Mouse (Mus musculus) hindbrain, embryonic 14.5 days (tissue): ENCODE results near the gene Churc1. TPM values are rescaled to one million over a fixed set of nuclear protein-coding genes. Genes with fewer than 3 reads are reported as not detected.

Experiments
- ATAC-seq: fragments of 200-750 bp; cut with Nextera tagmentation; 2 replicates; pipeline ENCODE4 v1.8.0; 2017; ENCODE audit warnings: moderate number of reproducible peaks, mild to moderate bottlenecking, moderate TSS enrichment, moderate library complexity; ENCODE audit not compliant: low FRiP score
- DNase-seq: peaks from one replicate; pipeline ENCODE4 v3.0.0-alpha.2; 2015; ENCODE audit warnings: low spot score
- H3K27ac ChIP-seq: fragments of 300-500 bp; sonication (generic); 2 replicates; pipeline ENCODE4 v1.5.1; 2014; ENCODE audit warnings: mild to moderate bottlenecking, moderate library complexity
- H3K27me3 ChIP-seq: fragments of 300-500 bp; sonication (generic); 2 replicates; pipeline ENCODE4 v1.6.1; 2014; ENCODE audit warnings: mild to moderate bottlenecking, low read length, mixed read lengths; ENCODE audit not compliant: control insufficient read depth, insufficient read depth
- H3K36me3 ChIP-seq: fragments of 300-500 bp; sonication (generic); replicated peaks from 2 replicates; pipeline ENCODE4 v1.6.1; 2014; ENCODE audit not compliant: control insufficient read depth, insufficient read depth
- H3K4me1 ChIP-seq: fragments of 300-500 bp; sonication (generic); replicated peaks from 2 replicates; pipeline ENCODE4 v1.6.1; 2014; ENCODE audit warnings: antibody characterized with exemption, low read length, mixed read lengths; ENCODE audit not compliant: control insufficient read depth, insufficient read depth
- H3K4me2 ChIP-seq: fragments of 300-500 bp; sonication (generic); replicated peaks from 2 replicates; pipeline ENCODE4 v1.6.1; 2014; ENCODE audit warnings: mild to moderate bottlenecking, moderate library complexity
- H3K4me3 ChIP-seq: fragments of 300-500 bp; sonication (generic); replicated peaks from 2 replicates; pipeline ENCODE4 v1.5.1; 2014; ENCODE audit warnings: mild to moderate bottlenecking, low read length
- H3K9ac ChIP-seq: fragments of 300-500 bp; sonication (generic); 2 replicates; pipeline ENCODE4 v1.6.1; 2014
- H3K9me3 ChIP-seq: fragments of 300-500 bp; sonication (generic); 2 replicates; pipeline ENCODE4 v1.6.1; 2016; ENCODE audit warnings: low read length; ENCODE audit not compliant: control insufficient read depth
- WGBS: fragments of 180-500 bp; shearing (Covaris S2); extraction: QIAGEN DNeasy Blood & Tissue Kit; methylation state at CpG from one replicate; pipeline ENCODE4 v1.1.7; 2014; 5-methylcytosine and 5-hydroxymethylcytosine counted together
- polyA plus RNA-seq: library from polyadenylated mRNA; unstranded; fragments of >200 nt; fragmentation: Nextera tagmentation; extraction: Ambion mirVana; gene quantifications from 2 replicates; pipeline ENCODE4 v1.2.1, GENCODE M21; 2014

Churc1 gene
- polyA plus RNA-seq, 1 experiment from 2014 or later, result 161 TPM

- no peak for DNase-seq
- H3K4me2 ChIP-seq, result no peak overlapping the region
- peaks cover 2% of the 10 kb centered on the region; the same call in 1 of the 2 replicates for H3K36me3 ChIP-seq
- H3K27ac ChIP-seq, result no peak overlapping the region
- no peak overlapping the region for H3K4me3 ChIP-seq
- H3K27me3 ChIP-seq, result no peaks in the 10 kb centered on the region
- ATAC-seq, result no peak
- H3K9me3 ChIP-seq, result no peaks in the 10 kb centered on the region
- H3K9ac ChIP-seq, result no peak overlapping the region
- H3K4me1 ChIP-seq, result no peaks in the 10 kb centered on the region
- WGBS, result 83% methylated on average over 10 of the region's 10 CpGs
Observed at GRCm38 (mm10) chr12:76805056-76805811, 39.9 kb downstream of the Churc1 start.

- Histone ChIP-seq H3K4me3 (no peak overlapping the region), H3K36me3 (no peaks in the 10 kb centered on the region; the same call in 1 of the 2 replicates), H3K4me1 (no peaks in the 10 kb centered on the region), H3K9me3 (no peaks in the 10 kb centered on the region), H3K9ac (no peak overlapping the region), H3K27ac (no peak overlapping the region), H3K4me2 (no peak overlapping the region), H3K27me3 (no peaks in the 10 kb centered on the region)
- ATAC-seq, result no peak
- WGBS, result 89% methylated on average over 10 of the region's 10 CpGs
- no peak for DNase-seq
Observed at GRCm38 (mm10) chr12:76807796-76808195, 42.5 kb downstream of the Churc1 start.

GRCm38 (mm10) chr12:76810491-76810890 lies 45.2 kb downstream of the Churc1 start:
- H3K9ac ChIP-seq, result no peak overlapping the region
- no peaks in the 10 kb centered on the region for H3K4me1 ChIP-seq
- H3K9me3 ChIP-seq, result no peaks in the 10 kb centered on the region
- WGBS, result 94% methylated on average over 5 of the region's 5 CpGs
- H3K27me3 ChIP-seq, result no peaks in the 10 kb centered on the region
- DNase-seq (no peak), ATAC-seq (no peak)
- H3K4me2 ChIP-seq, result no peak overlapping the region
- H3K27ac ChIP-seq, result no peak overlapping the region
- no peak overlapping the region for H3K4me3 ChIP-seq
- H3K36me3 ChIP-seq, result no peaks in the 10 kb centered on the region; the same call in 1 of the 2 replicates

GRCm38 (mm10) chr12:76811006-76811405 lies 45.7 kb downstream of the Churc1 start:
- WGBS, result 94% methylated on average over 4 of the region's 4 CpGs
- H3K27ac ChIP-seq, result no peak overlapping the region
- no peak for ATAC-seq
- H3K36me3 ChIP-seq, result no peaks in the 10 kb centered on the region; the same call in 1 of the 2 replicates
- no peak overlapping the region for H3K9ac ChIP-seq
- DNase-seq, result no peak
- H3K4me1 ChIP-seq, result no peaks in the 10 kb centered on the region
- H3K4me3 ChIP-seq, result no peak overlapping the region
- no peaks in the 10 kb centered on the region for H3K27me3 ChIP-seq
- no peaks in the 10 kb centered on the region for H3K9me3 ChIP-seq
- no peak overlapping the region for H3K4me2 ChIP-seq

- no peak overlapping the region for H3K27ac ChIP-seq
- no peaks in the 10 kb centered on the region for H3K27me3 ChIP-seq
- H3K4me2 ChIP-seq, result no peak overlapping the region
- H3K4me1 ChIP-seq, result peaks cover 8% of the 10 kb centered on the region; the same call in 1 of the 2 replicates
- ATAC-seq, result no peak
- no peak overlapping the region for H3K9ac ChIP-seq
- no peaks in the 10 kb centered on the region for H3K9me3 ChIP-seq
- 81% methylated on average over 10 of the region's 10 CpGs for WGBS
- no peaks in the 10 kb centered on the region; the same call in 1 of the 2 replicates for H3K36me3 ChIP-seq
- H3K4me3 ChIP-seq, result no peak overlapping the region
- DNase-seq, result no peak
Observed at GRCm38 (mm10) chr12:76813543-76813942, 48.2 kb downstream of the Churc1 start.

GRCm38 (mm10) chr12:76814120-76814519 lies 48.8 kb downstream of the Churc1 start:
- Histone ChIP-seq H3K4me2 (no peak overlapping the region), H3K9ac (no peak overlapping the region), H3K9me3 (no peaks in the 10 kb centered on the region), H3K4me1 (peaks cover 8% of the 10 kb centered on the region; the same call in 1 of the 2 replicates), H3K27ac (no peak overlapping the region), H3K36me3 (no peaks in the 10 kb centered on the region; the same call in 1 of the 2 replicates), H3K27me3 (no peaks in the 10 kb centered on the region), H3K4me3 (no peak overlapping the region)
- ATAC-seq (no peak), DNase-seq (no peak)
- WGBS, result 91% methylated on average over 2 of the region's 2 CpGs

GRCm38 (mm10) chr12:76816720-76817119 lies 51.4 kb downstream of the Churc1 start:
- Histone ChIP-seq H3K4me1 (peaks cover 28% of the 10 kb centered on the region), H3K9ac (no peak overlapping the region), H3K4me2 (no peak overlapping the region), H3K27ac (no peak overlapping the region), H3K9me3 (no peaks in the 10 kb centered on the region), H3K27me3 (no peaks in the 10 kb centered on the region), H3K4me3 (no peak overlapping the region), H3K36me3 (no peaks in the 10 kb centered on the region; the same call in 1 of the 2 replicates)
- DNase-seq, result no peak
- no peak for ATAC-seq
- WGBS, result 63% methylated on average over 4 of the region's 4 CpGs

GRCm38 (mm10) chr12:76817176-76817575 lies 51.8 kb downstream of the Churc1 start:
- H3K36me3 ChIP-seq, result no peaks in the 10 kb centered on the region
- no peak overlapping the region for H3K27ac ChIP-seq
- H3K4me1 ChIP-seq, result peaks cover 28% of the 10 kb centered on the region
- no peaks in the 10 kb centered on the region for H3K27me3 ChIP-seq
- DNase-seq, result no peak
- no peak for ATAC-seq
- H3K9me3 ChIP-seq, result no peaks in the 10 kb centered on the region
- WGBS, result 52% methylated on average over 4 of the region's 4 CpGs
- no peak overlapping the region for H3K9ac ChIP-seq
- H3K4me2 ChIP-seq, result no peak overlapping the region
- no peak overlapping the region for H3K4me3 ChIP-seq

- Histone ChIP-seq H3K27me3 (no peaks in the 10 kb centered on the region), H3K36me3 (no peaks in the 10 kb centered on the region), H3K27ac (no peak overlapping the region), H3K4me1 (peaks cover 33% of the 10 kb centered on the region), H3K9ac (no peak overlapping the region), H3K4me2 (no peak overlapping the region), H3K9me3 (no peaks in the 10 kb centered on the region), H3K4me3 (no peak overlapping the region)
- ATAC-seq (no peak), DNase-seq (no peak)
- 71% methylated on average over 4 of the region's 4 CpGs for WGBS
Observed at GRCm38 (mm10) chr12:76818120-76818519, 52.8 kb downstream of the Churc1 start.
